Mouse (Mus musculus) bone marrow macrophage, adult 2 months (primary cell): Measurements from ENCODE around the gene Prkd2.

Experiments used
- CTCF ChIP-seq: IDR thresholded peaks from 2 replicates; pipeline ENCODE4 v1.5.1; 2012; ENCODE audit warnings: low read depth, mild to moderate bottlenecking, low read length, moderate library complexity
- POLR2A ChIP-seq: IDR thresholded peaks from 2 replicates; pipeline ENCODE4 v1.6.1; 2012; ENCODE audit warnings: mild to moderate bottlenecking, low read depth, low read length, borderline replicate concordance

DNA sequence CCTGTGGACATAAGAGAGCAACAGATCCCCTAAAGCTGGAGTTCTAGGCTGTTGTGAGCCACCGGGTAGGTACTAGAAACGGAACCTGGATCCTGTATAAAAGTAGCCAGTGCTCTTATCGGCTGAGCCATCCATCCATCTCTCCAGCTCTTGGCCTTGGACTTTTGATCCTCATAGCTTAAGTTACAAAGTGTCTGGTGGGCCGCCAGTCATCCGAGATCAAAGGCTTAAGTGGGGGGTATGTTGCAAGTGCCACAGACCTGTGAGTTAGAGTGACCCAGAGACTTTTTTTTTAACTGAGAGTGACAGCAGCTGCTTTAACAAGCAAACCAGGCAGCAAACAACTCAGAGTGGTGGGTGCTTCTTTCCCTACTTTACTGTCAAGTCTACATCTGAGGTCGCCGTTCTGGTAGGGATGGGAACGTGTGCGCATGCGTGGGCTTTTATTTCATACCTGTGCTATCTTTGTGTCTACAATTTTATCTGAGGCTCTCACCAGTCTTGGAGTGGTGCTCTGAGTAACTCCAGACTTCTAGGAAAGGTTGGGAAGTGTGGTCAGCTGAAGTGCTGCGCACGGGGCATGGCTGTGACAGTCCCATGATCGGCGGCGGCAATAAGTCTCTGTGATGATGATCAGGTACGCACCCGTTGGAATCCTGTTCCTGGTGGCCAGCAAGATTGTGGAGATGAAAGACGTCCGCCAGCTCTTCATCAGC lies 49.5 kb upstream of the Prkd2 start:
- TF ChIP-seq CTCF: no peak
- TF ChIP-seq POLR2A: no peak
